Mouse (Mus musculus): Measurements from ENCODE around the gene Gpr183.

The Gpr183 gene

GRCm38 (mm10) chr14:121964990-121965389 lies at the start of gene Gpr183:
Gene Gpr183, minus strand, starts transcription at chr14:121965195.
- no peak for DNase-seq (ENCODE audit: low read depth)

GRCm38 (mm10) chr14:122013417-122013951 lies 48.5 kb upstream of the Gpr183 start:
- no peak for DNase-seq (ENCODE audit: low read depth)

GRCm38 (mm10) chr14:122012814-122013213 lies 47.8 kb upstream of the Gpr183 start:
- no peak for DNase-seq (ENCODE audit: low read depth)

GRCm38 (mm10) chr14:122012193-122012592 lies 47.2 kb upstream of the Gpr183 start:
- no peak for DNase-seq (ENCODE audit: low read depth)

- DNase-seq (ENCODE audit: low read depth) = no peak
Measured at GRCm38 (mm10) chr14:122011768-122012167, 46.8 kb upstream of the Gpr183 start.

- no peak for DNase-seq (ENCODE audit: low read depth)
Measured at GRCm38 (mm10) chr14:122010301-122010700, 45.3 kb upstream of the Gpr183 start.

- no peak for DNase-seq (ENCODE audit: low read depth)
Measured at GRCm38 (mm10) chr14:122009502-122009901, 44.5 kb upstream of the Gpr183 start.

- no peak for DNase-seq (ENCODE audit: low read depth)
Measured at GRCm38 (mm10) chr14:122008261-122008660, 43.3 kb upstream of the Gpr183 start.

GRCm38 (mm10) chr14:122003812-122004211 lies 38.8 kb upstream of the Gpr183 start:
- no peak for DNase-seq (ENCODE audit: low read depth)

GRCm38 (mm10) chr14:122002224-122002623 lies 37.2 kb upstream of the Gpr183 start:
- DNase-seq (ENCODE audit: low read depth) = no peak

- DNase-seq (ENCODE audit: low read depth) = no peak
Measured at GRCm38 (mm10) chr14:122000346-122001105, 35.5 kb upstream of the Gpr183 start.

- no peak for DNase-seq (ENCODE audit: low read depth)
Measured at GRCm38 (mm10) chr14:121999455-121999854, 34.5 kb upstream of the Gpr183 start.

GRCm38 (mm10) chr14:121996786-121997185 lies 31.8 kb upstream of the Gpr183 start:
- DNase-seq (ENCODE audit: low read depth) = no peak

- DNase-seq (ENCODE audit: low read depth) = no peak
Measured at GRCm38 (mm10) chr14:121995557-121995870, 30.5 kb upstream of the Gpr183 start.

GRCm38 (mm10) chr14:121994846-121995556 lies 30.0 kb upstream of the Gpr183 start:
- no peak for DNase-seq (ENCODE audit: low read depth)

- no peak for DNase-seq (ENCODE audit: low read depth)
Measured at GRCm38 (mm10) chr14:121994171-121994700, 29.2 kb upstream of the Gpr183 start.

GRCm38 (mm10) chr14:121993616-121994015 lies 28.6 kb upstream of the Gpr183 start:
- DNase-seq (ENCODE audit: low read depth) = no peak

GRCm38 (mm10) chr14:121992395-121993280 lies 27.6 kb upstream of the Gpr183 start:
- no peak for DNase-seq (ENCODE audit: low read depth)

GRCm38 (mm10) chr14:121991921-121992320 lies 26.9 kb upstream of the Gpr183 start:
- DNase-seq (ENCODE audit: low read depth) = no peak

GRCm38 (mm10) chr14:121990897-121991296 lies 25.9 kb upstream of the Gpr183 start:
- DNase-seq (ENCODE audit: low read depth) = no peak

GRCm38 (mm10) chr14:121989869-121990268 lies 24.9 kb upstream of the Gpr183 start:
- DNase-seq (ENCODE audit: low read depth) = no peak

GRCm38 (mm10) chr14:121989331-121989730 lies 24.3 kb upstream of the Gpr183 start:
- DNase-seq (ENCODE audit: low read depth) = no peak
